Mouse (Mus musculus) MEL (cell line): ENCODE results near the gene Cd63. TPM values are rescaled to one million over a fixed set of nuclear protein-coding genes. Genes with fewer than 3 reads are reported as not detected.

ENCODE experiments used
- DNase-seq: peaks from one replicate; pipeline ENCODE4 v3.0.0; 2011; ENCODE audit warnings: low read depth, low spot score
- H3K27ac ChIP-seq: 2 replicates; pipeline ENCODE4 v1.5.1; 2012; ENCODE audit warnings: low read depth, mild to moderate bottlenecking, control low read depth, low read length, moderate library complexity; ENCODE audit not compliant: control insufficient read depth
- H3K27me3 ChIP-seq, 2 experiments: fragments of 150-350 bp in 1 of 2; sonication (generic) in 1 of 2; 2 replicates each; pipeline ENCODE4 v1.6.1; 2012; ENCODE audit warnings: low read length in 2 of 2, mild to moderate bottlenecking in 2 of 2, improper control_type of control experiment in 1 of 2, moderate library complexity in 1 of 2; ENCODE audit not compliant: insufficient read depth in 2 of 2, control insufficient read depth in 1 of 2
- H3K36me3 ChIP-seq, 2 experiments: 2 replicates each; pipeline ENCODE4 v1.6.1; 2012 to 2014; ENCODE audit warnings: low read length in 2 of 2, improper control_type of control experiment in 1 of 2, inconsistent platforms in 1 of 2, mild to moderate bottlenecking in 1 of 2; ENCODE audit not compliant: insufficient read depth in 2 of 2, control insufficient read depth in 1 of 2
- H3K4me1 ChIP-seq, 2 experiments: fragments of 150-350 bp in 1 of 2; sonication (generic) in 1 of 2; 2 replicates each; pipeline ENCODE4 v1.6.1; 2012; ENCODE audit warnings: low read length in 2 of 2, improper control_type of control experiment in 1 of 2, mild to moderate bottlenecking in 1 of 2; ENCODE audit not compliant: insufficient read depth in 2 of 2, control insufficient read depth in 1 of 2
- H3K4me3 ChIP-seq, 2 experiments: fragments of 150-350 bp in 1 of 2; sonication (generic) in 1 of 2; 2 replicates each; pipeline ENCODE4 v1.5.1; 2012; ENCODE audit warnings: low read depth in 2 of 2, low read length in 2 of 2, mild to moderate bottlenecking in 2 of 2, moderate library complexity in 2 of 2, control low read depth in 1 of 2, improper control_type of control experiment in 1 of 2; ENCODE audit not compliant: control insufficient read depth in 1 of 2, insufficient read depth in 1 of 2
- H3K79me2 ChIP-seq: 2 replicates; pipeline ENCODE4 v1.6.1; 2012; ENCODE audit warnings: mild to moderate bottlenecking, low read length, moderate library complexity; ENCODE audit not compliant: control insufficient read depth, poor library complexity, insufficient read depth
- H3K9ac ChIP-seq: 2 replicates; pipeline ENCODE4 v1.6.1; 2012; ENCODE audit warnings: low read depth, mild to moderate bottlenecking, control low read depth, low read length, moderate library complexity; ENCODE audit not compliant: control insufficient read depth, poor library complexity, severe bottlenecking
- H3K9me3 ChIP-seq: fragments of 150-350 bp; sonication (generic); replicated peaks from 2 replicates; pipeline ENCODE4 v1.6.1; 2012; ENCODE audit warnings: mild to moderate bottlenecking, low read length, improper control_type of control experiment, moderate library complexity; ENCODE audit not compliant: insufficient read depth
- BHLHE40 ChIP-seq: IDR thresholded peaks from 2 replicates; pipeline ENCODE4 v1.6.1; 2012; ENCODE audit warnings: low read depth, mild to moderate bottlenecking, inconsistent platforms, low read length, improper control_type of control experiment, borderline replicate concordance
- CHD1 ChIP-seq: IDR thresholded peaks from 2 replicates; pipeline ENCODE4 v1.6.1; 2012; ENCODE audit warnings: low read depth, mild to moderate bottlenecking, inconsistent platforms, low read length, improper control_type of control experiment
- CHD2 ChIP-seq: IDR thresholded peaks from 2 replicates; pipeline ENCODE4 v1.6.1; 2011; ENCODE audit warnings: low read length, improper control_type of control experiment
- CTCF ChIP-seq, 3 experiments: IDR thresholded peaks in 2 of 3; conservative IDR thresholded peaks in 1 of 3; 2 replicates each; pipeline ENCODE4 v1.5.1; 2011 to 2012; ENCODE audit warnings: low read length in 3 of 3, low read depth in 2 of 3, mild to moderate bottlenecking in 2 of 3, improper control_type of control experiment in 1 of 3, inconsistent platforms in 1 of 3, mixed read lengths in 1 of 3, moderate library complexity in 1 of 3; ENCODE audit not compliant: control insufficient read depth in 1 of 3, insufficient read depth in 1 of 3, poor library complexity in 1 of 3, severe bottlenecking in 1 of 3
- E2F4 ChIP-seq: IDR thresholded peaks from 2 replicates; pipeline ENCODE4 v1.6.1; 2011; ENCODE audit warnings: low read depth, low read length, improper control_type of control experiment, borderline replicate concordance
- EP300 ChIP-seq, 2 experiments: IDR thresholded peaks; 2 replicates each; pipeline ENCODE4 v1.6.1; 2011; ENCODE audit warnings: improper control_type of control experiment in 2 of 2, low read length in 2 of 2, low read depth in 1 of 2, mild to moderate bottlenecking in 1 of 2
- ETS1 ChIP-seq: IDR thresholded peaks from 2 replicates; pipeline ENCODE4 v1.6.1; 2012; ENCODE audit warnings: low read depth, mild to moderate bottlenecking, inconsistent platforms, low read length, improper control_type of control experiment, moderate library complexity
- GABPA ChIP-seq: IDR thresholded peaks from 2 replicates; pipeline ENCODE4 v1.6.1; 2012; ENCODE audit warnings: low read depth, mild to moderate bottlenecking, inconsistent platforms, low read length, improper control_type of control experiment, moderate library complexity
- HCFC1 ChIP-seq: IDR thresholded peaks from 2 replicates; pipeline ENCODE4 v1.6.1; 2012; ENCODE audit warnings: low read depth, mild to moderate bottlenecking, inconsistent platforms, low read length, improper control_type of control experiment, moderate library complexity
- JUND ChIP-seq: IDR thresholded peaks from 2 replicates; pipeline ENCODE4 v1.6.1; 2011; ENCODE audit warnings: low read depth, mild to moderate bottlenecking, improper control_type of control experiment, low read length
- KAT2A ChIP-seq: conservative IDR thresholded peaks from 2 replicates; pipeline ENCODE4 v1.6.1; 2012; ENCODE audit warnings: low read depth, low read length, improper control_type of control experiment, inconsistent platforms
- MAX ChIP-seq: IDR thresholded peaks from 2 replicates; pipeline ENCODE4 v1.6.1; 2011; ENCODE audit warnings: low read length, improper control_type of control experiment
- MAZ ChIP-seq: IDR thresholded peaks from 2 replicates; pipeline ENCODE4 v1.6.1; 2012; ENCODE audit warnings: low read depth, mild to moderate bottlenecking, inconsistent platforms, low read length, improper control_type of control experiment
- MXI1 ChIP-seq: IDR thresholded peaks from 2 replicates; pipeline ENCODE4 v1.6.1; 2011; ENCODE audit warnings: mild to moderate bottlenecking, low read depth, low read length, improper control_type of control experiment
- MYB ChIP-seq: IDR thresholded peaks from 2 replicates; pipeline ENCODE4 v1.6.1; 2011; ENCODE audit warnings: mild to moderate bottlenecking, low read depth, low read length, improper control_type of control experiment
- MYC ChIP-seq: IDR thresholded peaks from 2 replicates; pipeline ENCODE4 v1.6.1; 2011; ENCODE audit warnings: low read depth, mild to moderate bottlenecking, low read length, improper control_type of control experiment, moderate library complexity
- NELFE ChIP-seq: IDR thresholded peaks from 2 replicates; pipeline ENCODE4 v1.6.1; 2011; ENCODE audit warnings: low read depth, low read length, improper control_type of control experiment
- POLR2AphosphoS2 ChIP-seq: IDR thresholded peaks from 2 replicates; pipeline ENCODE4 v1.6.1; 2011; ENCODE audit warnings: low read length, improper control_type of control experiment
- POLR2AphosphoS5 ChIP-seq: IDR thresholded peaks from 2 replicates; pipeline ENCODE4 v1.6.1; 2012; ENCODE audit warnings: low read depth, borderline replicate concordance, mild to moderate bottlenecking, inconsistent platforms, low read length, moderate library complexity, mixed read lengths
- RAD21 ChIP-seq: IDR thresholded peaks from 2 replicates; pipeline ENCODE4 v1.6.1; 2011; ENCODE audit warnings: mild to moderate bottlenecking, low read depth, low read length, improper control_type of control experiment
- RCOR1 ChIP-seq: IDR thresholded peaks from 2 replicates; pipeline ENCODE4 v1.6.1; 2012; ENCODE audit warnings: low read depth, mild to moderate bottlenecking, inconsistent platforms, low read length, improper control_type of control experiment
- SIN3A ChIP-seq: IDR thresholded peaks from 2 replicates; pipeline ENCODE4 v1.6.1; 2012; ENCODE audit warnings: low read length, improper control_type of control experiment, inconsistent platforms
- SMC3 ChIP-seq: IDR thresholded peaks from 2 replicates; pipeline ENCODE4 v1.6.1; 2011; ENCODE audit warnings: low read depth, low read length, improper control_type of control experiment
- TAL1 ChIP-seq: IDR thresholded peaks from 2 replicates; pipeline ENCODE4 v1.6.1; 2012; ENCODE audit warnings: mild to moderate bottlenecking, inconsistent platforms, low read length, moderate library complexity, mixed read lengths
- TBP ChIP-seq: IDR thresholded peaks from 2 replicates; pipeline ENCODE4 v1.8.0; 2011; ENCODE audit warnings: low read depth, low read length, improper control_type of control experiment
- TCF12 ChIP-seq: IDR thresholded peaks from 2 replicates; pipeline ENCODE4 v1.6.1; 2014; ENCODE audit warnings: low read depth, mild to moderate bottlenecking, inconsistent platforms, low read length, improper control_type of control experiment, moderate library complexity
- UBTF ChIP-seq: IDR thresholded peaks from 2 replicates; pipeline ENCODE4 v1.6.1; 2012; ENCODE audit warnings: low read depth, mild to moderate bottlenecking, inconsistent platforms, low read length, improper control_type of control experiment, moderate library complexity, borderline replicate concordance; ENCODE audit not compliant: insufficient read depth
- ZC3H11A ChIP-seq: IDR thresholded peaks from 2 replicates; pipeline ENCODE4 v1.6.1; 2012; ENCODE audit warnings: low read depth, mild to moderate bottlenecking, inconsistent platforms, low read length, improper control_type of control experiment
- ZKSCAN1 ChIP-seq: IDR thresholded peaks from 2 replicates; pipeline ENCODE4 v1.6.1; 2012; ENCODE audit warnings: low read depth, mild to moderate bottlenecking, inconsistent platforms, low read length, improper control_type of control experiment, moderate library complexity
- ZMIZ1 ChIP-seq: IDR thresholded peaks from 2 replicates; pipeline ENCODE4 v1.6.1; 2012; ENCODE audit warnings: low read depth, mild to moderate bottlenecking, inconsistent platforms, low read length, improper control_type of control experiment, moderate library complexity
- polyA plus RNA-seq, 2 experiments: library from polyadenylated mRNA; stranded (reverse) in 1 of 2; unstranded in 1 of 2; fragments of >175 nt in 1 of 2; fragments of >200 nt in 1 of 2; gene quantifications; 2 replicates each; pipeline versions ENCODE4 v1.2.1 to v1.2.4; 2012; ENCODE audit warnings: low replicate concordance in 2 of 2, low read depth in 1 of 2; ENCODE audit not compliant: insufficient read length in 2 of 2, insufficient read depth in 1 of 2, missing spikeins in 1 of 2
- total RNA-seq: library from RNA; depleted of rRNA; stranded (reverse); fragments of 300-350 nt; gene quantifications from 2 replicates; pipeline ENCODE4 v1.2.3, GENCODE M21; 2012

The Cd63 gene
- total and polyA plus RNA-seq, 3 experiments, result 0.46 to 0.64 TPM; not detected in 1

DNA sequence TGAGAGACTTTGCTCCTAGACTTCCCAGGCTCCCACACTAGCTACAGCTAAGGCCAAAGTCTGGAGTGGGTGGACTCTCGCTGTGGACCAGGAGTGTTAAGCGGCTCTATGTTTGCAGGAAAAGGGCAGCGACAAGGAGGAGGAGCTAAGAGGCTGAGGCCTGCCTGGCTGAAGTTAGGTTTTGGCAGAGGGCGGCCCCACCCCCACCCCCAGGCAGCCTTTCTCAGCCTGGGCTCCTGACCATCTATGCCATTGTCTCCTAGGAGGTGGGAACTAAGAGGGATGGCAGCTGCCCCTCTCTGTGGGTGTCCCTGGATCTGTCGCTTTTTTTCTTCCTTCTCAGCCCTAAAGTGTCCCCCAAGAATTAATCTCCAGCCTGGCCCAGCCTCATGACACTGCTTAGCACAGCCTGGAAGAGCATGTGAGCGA is 18.4 kb downstream of the Cd63 start:
- no peak for TF ChIP-seq BHLHE40
- TF ChIP-seq MAX, result no peak
- no peak for TF ChIP-seq TBP
- no peak for TF ChIP-seq ZMIZ1
- no peak for TF ChIP-seq KAT2A
- no peak for TF ChIP-seq SMC3
- no peak for TF ChIP-seq CTCF (IDR thresholded peaks at IDR 0.05 in 2 of 3, conservative IDR thresholded peaks at IDR 0.05 in 1 of 3; ENCODE audit: control insufficient read depth in 1 of 3, insufficient read depth in 1 of 3, low read depth in 2 of 3, low read length in 3 of 3, poor library complexity in 1 of 3, severe bottlenecking in 1 of 3)
- TF ChIP-seq TCF12, result no peak
- TF ChIP-seq CHD1, result no peak
- no peak for TF ChIP-seq MYC
- no peak for TF ChIP-seq UBTF
- no peak for TF ChIP-seq MAZ
- TF ChIP-seq EP300 (IDR thresholded peaks at IDR 0.05; ENCODE audit: low read depth in 1 of 2, low read length in 2 of 2), result no peak
- no peak for TF ChIP-seq GABPA
- TF ChIP-seq E2F4, result no peak
- no peak for TF ChIP-seq CHD2
- TF ChIP-seq SIN3A, result no peak
- no peak for TF ChIP-seq RCOR1
- no peak for TF ChIP-seq HCFC1
- no peak for TF ChIP-seq ETS1
- TF ChIP-seq, all 39 proteins: peak for 0
- Histone ChIP-seq H3K9me3 (no peaks in the 10 kb centered on the region), H3K36me3 (peaks cover 0 to 2% of the 10 kb centered on the region in 2 experiments; a peak in 1 of 4 replicates), H3K4me1 (peaks cover 0 to 19% of the 10 kb centered on the region in 2 experiments; a peak in 3 of 4 replicates), H3K27me3 (no peaks in the 10 kb centered on the region), H3K79me2 (peaks cover 3% of the 10 kb centered on the region; the same call in 1 of the 2 replicates), H3K27ac (no peak overlapping the region), H3K9ac (no peak overlapping the region), H3K4me3 (no peak overlapping the region)
- DNase-seq, result no peak

DNA sequence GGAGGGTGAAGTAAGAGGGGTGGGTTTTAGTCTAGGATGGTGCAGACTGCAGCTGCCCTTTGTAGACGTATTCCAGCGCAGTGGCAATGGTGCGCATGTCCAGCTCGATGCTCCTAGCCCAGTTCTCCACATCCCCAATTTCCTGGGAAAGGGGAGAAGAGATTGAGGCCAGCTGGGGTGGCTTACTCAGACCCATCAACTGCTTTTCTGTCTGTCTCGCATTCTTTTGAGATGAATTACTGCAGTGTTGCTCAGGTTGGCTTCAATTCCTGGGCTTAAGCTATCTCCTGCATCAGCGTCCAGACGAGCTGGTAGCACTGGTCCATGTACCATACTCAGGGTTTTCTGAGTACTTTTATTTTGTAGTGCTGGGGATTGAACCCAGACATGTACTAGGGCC is 19.2 kb downstream of the Cd63 start:
- Histone ChIP-seq H3K27me3 (no peaks in the 10 kb centered on the region), H3K27ac (no peak overlapping the region), H3K4me3 (no peak overlapping the region), H3K9me3 (no peaks in the 10 kb centered on the region), H3K9ac (no peak overlapping the region), H3K36me3 (peaks cover 0 to 2% of the 10 kb centered on the region in 2 experiments; a peak in 1 of 4 replicates), H3K4me1 (peaks cover 0 to 20% of the 10 kb centered on the region in 2 experiments; a peak in 3 of 4 replicates), H3K79me2 (peaks cover 3% of the 10 kb centered on the region; the same call in 1 of the 2 replicates)
- TF ChIP-seq MXI1, result no peak
- no peak for TF ChIP-seq CTCF (IDR thresholded peaks at IDR 0.05 in 2 of 3, conservative IDR thresholded peaks at IDR 0.05 in 1 of 3; ENCODE audit: control insufficient read depth in 1 of 3, insufficient read depth in 1 of 3, low read depth in 2 of 3, low read length in 3 of 3, poor library complexity in 1 of 3, severe bottlenecking in 1 of 3)
- no peak for TF ChIP-seq ZC3H11A
- TF ChIP-seq POLR2AphosphoS2, result no peak
- TF ChIP-seq MYB, result no peak
- no peak for TF ChIP-seq POLR2AphosphoS5
- TF ChIP-seq RAD21, result no peak
- TF ChIP-seq NELFE, result no peak
- TF ChIP-seq HCFC1, result no peak
- no peak for TF ChIP-seq MAZ
- no peak for TF ChIP-seq CHD2
- no peak for TF ChIP-seq JUND
- TF ChIP-seq ZKSCAN1, result no peak
- TF ChIP-seq TAL1, result no peak
- no peak for TF ChIP-seq TBP
- no peak for TF ChIP-seq ETS1
- DNase-seq, result no peak
